Mouse (Mus musculus): Measurements from ENCODE around the gene Ldhal6b. TPM values are rescaled to one million over a fixed set of nuclear protein-coding genes. Genes with fewer than 3 reads are reported as not detected.
A peak's percentile ranks its signal among the peaks of the same experiment; 100 is the strongest.
"Not testable (repeated sequence)": the region's sequence is repeated elsewhere in the genome, so short reads cannot be mapped to it uniquely, and the experiment has no call there.

The Ldhal6b gene
- 0.89 and 2.2 TPM in 2 replicates for polyA plus RNA-seq (2012; rRNA removed)

DNA sequence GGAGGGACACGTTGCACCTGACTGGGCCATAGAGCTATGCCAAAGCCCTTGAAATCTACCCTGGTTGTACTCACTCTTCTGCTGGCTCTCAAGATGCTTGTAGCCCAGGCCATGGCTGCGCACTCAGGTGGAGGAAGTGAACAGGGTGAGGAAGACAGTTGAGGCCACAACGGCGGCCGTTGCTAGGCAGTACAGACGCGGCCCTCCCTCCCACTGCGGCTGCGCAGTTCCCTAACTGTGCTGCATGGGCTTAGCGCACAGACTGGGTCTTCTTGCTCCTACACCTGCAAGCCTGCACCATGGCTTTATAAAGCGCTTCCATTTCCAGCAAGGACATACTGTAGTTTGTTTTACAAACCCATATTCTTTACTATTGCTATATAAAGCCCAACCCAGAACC is at the start of gene Ldhal6b:
Gene Ldhal6b, minus strand, starts transcription at position 223 of the 400 bp plus-strand sequence.
- no peak for DNase-seq (ENCODE audit: low read depth)

DNA sequence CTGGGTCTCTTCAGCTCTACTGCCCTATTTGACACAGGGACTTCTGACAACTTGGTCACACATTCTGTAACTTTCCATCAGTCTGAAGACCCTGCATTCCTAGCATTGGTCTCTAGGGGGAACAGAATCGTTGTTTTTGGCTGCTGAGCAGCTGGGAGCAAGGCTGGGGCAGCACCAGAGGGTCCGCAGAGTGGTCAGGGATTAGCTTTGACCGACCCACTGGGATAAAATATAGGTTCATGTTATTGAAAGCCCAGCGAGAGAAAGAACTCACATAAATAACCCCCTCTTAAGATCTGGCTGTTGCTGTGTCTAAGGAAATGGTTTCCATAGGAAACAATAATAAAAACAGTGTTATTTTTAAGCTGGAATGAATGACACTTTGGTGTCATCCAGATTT is 48.6 kb upstream of the Ldhal6b start:
- no peak for DNase-seq (ENCODE audit: low read depth)

DNA sequence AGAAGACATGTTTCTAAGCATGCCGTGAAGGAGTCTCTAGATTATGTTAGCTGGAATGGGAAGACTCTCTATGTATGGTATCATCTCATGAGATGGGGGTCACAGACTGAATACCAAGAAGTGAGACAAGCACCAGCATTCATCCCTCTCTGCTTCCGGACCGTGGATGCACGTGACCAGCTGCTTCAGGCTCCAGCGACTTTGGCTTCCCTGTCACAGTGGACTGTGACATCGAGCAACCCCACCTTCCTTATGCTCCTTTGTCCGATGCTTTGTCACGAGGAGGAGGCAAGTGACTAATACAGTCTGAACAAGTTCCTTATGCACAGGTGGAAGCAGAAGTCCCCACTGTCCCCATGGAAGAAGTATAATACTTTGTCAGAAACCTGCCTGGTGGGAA is 48.2 kb upstream of the Ldhal6b start:
- no peak for DNase-seq (ENCODE audit: low read depth)

GRCm38 (mm10) chr17:5463912-5464311 is 45.3 kb upstream of the Ldhal6b start:
- no peak for DNase-seq (ENCODE audit: low read depth)

GRCm38 (mm10) chr17:5453657-5454056 is 35.1 kb upstream of the Ldhal6b start:
- DNase-seq (ENCODE audit: low read depth) = no peak

- DNase-seq (ENCODE audit: low read depth) = no peak
Measured at GRCm38 (mm10) chr17:5443751-5444150, 25.2 kb upstream of the Ldhal6b start.

DNA sequence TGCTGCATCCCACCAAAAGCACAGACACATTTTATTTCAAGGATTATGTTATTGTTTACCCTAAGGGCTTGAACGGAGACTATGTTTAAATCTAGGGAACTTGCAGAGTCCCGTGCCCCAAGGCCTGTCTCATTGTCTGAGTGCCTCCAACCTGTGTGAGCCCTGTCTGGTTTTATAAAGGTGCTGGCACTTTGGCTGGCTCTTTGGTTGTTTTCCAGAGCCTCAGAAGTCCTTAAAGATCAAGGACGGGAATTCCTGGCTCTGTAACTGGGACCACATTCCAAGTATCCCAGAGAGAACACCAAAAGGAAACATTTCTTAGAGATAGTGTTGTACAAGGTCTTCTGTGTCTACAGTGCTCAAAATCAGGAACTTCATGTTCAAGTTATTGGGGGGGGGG is 24.7 kb upstream of the Ldhal6b start:
- no peak for DNase-seq (ENCODE audit: low read depth)

DNA sequence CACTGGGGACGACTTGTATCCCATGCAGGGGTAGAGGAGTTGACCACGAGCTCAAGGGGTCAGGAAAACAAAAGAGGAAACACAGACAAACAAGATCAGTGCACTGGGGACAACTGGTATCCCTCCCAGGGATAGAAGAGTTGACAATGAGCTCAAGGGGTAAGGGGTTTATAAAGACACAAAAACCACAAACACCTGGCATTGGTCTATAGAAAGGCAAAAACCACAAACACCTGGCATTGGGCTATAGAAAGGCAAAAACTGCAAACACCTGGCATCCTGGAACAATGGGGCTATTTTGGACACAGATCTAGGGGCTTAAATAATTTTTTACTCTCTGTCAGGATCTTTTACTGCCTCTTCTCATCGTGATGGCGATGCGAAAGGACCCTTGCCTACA is 23.8 kb upstream of the Ldhal6b start:
- DNase-seq (ENCODE audit: low read depth) = not testable (repeated sequence)

DNA sequence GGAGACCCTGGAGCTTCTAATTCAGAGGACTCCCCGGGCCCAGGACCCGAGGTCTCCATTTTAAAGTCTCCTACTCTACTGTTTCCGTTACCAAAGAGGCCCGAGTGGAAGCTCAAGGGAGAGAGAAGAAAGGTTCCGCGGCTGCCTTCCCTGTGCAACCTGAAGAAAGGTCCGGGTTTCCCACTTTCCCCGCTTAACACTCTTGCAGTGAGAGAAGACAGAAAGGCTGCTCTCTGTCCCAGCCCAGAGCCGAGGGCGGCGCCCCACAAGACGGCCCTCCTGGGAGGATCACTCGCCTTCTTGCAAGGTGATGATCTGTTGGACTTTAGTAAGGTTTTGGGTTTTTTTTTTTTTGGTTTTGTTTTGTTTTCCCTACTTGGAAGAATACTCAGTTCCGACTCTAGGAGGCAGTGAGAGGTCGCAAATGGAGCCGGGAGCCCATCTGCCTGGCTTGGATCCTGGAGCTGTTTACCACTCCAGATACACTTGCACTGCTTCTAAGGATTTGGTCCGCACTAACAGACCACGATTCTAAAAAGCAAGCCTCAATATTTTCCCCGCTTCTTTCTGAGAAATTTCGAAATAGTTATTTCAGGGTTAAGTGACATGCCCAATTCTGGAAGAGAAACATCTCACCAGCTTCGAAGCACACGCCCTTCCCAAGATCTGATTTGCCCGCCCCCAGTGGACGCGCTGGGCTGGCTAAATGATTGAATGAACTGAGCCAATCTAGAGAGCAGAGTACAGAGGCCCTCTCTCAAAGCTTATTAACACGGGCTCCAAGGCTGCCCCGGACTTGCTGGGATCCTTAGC is 21.8 kb upstream of the Ldhal6b start, which contains the start of gene Tmem242:
Gene Tmem242, minus strand, starts transcription at position 101 of the 813 bp plus-strand sequence.
- peak; percentile 59 for DNase-seq (ENCODE audit: low read depth)

DNA sequence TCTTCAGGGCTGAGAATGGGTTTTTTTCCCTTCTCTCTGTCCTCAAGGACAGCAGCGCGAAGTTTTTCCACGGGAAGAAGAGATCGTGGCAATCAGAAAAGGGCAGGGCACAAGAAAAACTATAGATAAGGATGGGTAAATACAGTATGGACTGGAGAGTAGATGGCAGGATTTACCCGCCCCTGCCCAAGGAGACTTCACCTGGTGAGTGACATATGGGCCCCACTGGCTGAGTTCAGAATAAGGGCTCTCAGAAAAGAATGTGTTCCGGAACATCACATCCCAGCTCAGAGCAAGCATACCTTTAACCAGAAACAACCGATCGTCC is 21.2 kb upstream of the Ldhal6b start:
- no peak for DNase-seq (ENCODE audit: low read depth)

DNA sequence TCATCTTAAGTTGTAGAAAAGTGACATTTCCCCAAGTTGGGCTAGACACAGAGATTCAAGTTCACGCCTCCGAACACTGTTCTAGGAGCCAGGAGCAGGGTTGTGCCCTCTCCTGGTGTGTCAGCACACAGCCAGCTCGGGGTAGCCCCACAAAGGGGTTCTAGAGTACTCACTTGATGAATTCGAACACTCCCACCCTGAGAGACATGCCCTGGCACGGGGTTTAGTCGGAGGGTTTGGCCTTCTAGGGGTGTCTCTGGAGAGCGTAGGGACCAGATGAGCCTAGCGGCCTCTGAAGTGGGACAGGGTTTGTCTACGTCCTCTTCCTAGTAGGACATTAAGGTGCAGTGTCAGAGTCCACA is 11.2 kb upstream of the Ldhal6b start:
- DNase-seq (ENCODE audit: low read depth) = no peak

- peak; percentile 44 for DNase-seq (ENCODE audit: low read depth)
Measured at GRCm38 (mm10) chr17:5429090-5429771, 10.7 kb upstream of the Ldhal6b start.

DNA sequence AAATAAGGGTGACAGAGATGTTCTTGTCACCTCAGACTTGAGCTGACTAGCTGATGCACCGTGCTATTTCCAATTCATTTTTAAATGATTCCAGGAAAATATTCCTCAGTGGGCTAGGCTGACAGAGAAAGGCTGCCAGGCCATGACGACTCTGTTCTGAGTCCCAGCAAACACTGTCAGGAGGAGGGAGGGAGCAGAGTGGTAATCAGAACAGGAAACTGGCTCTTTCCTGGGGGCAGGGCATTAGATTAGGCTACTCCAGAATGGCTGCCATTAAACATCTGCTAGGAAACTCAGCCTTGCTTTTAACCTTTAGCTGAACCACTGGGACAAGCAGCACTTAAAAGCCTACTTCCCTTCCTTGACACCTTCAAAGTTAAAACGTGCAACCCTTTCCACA is 6.6 kb upstream of the Ldhal6b start:
- no peak for DNase-seq (ENCODE audit: low read depth)

DNA sequence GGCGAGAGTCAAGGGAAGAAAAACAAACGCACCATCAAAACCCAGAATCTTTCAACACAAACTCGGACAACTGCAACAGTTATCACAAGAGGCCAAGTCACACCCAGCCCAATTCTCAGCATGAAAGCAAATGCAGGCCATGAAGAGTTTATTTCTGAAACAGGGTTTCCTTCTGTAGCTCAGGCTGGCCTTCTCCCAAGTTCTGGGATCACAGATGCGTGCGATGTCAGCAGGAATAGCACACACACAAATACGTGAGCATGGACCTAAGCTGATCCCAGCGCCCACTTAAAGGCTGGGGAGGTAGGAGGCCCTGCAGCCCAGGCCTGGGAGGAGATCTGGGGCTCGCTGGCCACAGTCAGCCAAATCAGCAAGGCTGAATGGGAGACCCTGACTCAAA is 5.6 kb upstream of the Ldhal6b start:
- DNase-seq (ENCODE audit: low read depth) = no peak

GRCm38 (mm10) chr17:5421835-5422234 is 3.3 kb upstream of the Ldhal6b start:
- no peak for DNase-seq (ENCODE audit: low read depth)

DNA sequence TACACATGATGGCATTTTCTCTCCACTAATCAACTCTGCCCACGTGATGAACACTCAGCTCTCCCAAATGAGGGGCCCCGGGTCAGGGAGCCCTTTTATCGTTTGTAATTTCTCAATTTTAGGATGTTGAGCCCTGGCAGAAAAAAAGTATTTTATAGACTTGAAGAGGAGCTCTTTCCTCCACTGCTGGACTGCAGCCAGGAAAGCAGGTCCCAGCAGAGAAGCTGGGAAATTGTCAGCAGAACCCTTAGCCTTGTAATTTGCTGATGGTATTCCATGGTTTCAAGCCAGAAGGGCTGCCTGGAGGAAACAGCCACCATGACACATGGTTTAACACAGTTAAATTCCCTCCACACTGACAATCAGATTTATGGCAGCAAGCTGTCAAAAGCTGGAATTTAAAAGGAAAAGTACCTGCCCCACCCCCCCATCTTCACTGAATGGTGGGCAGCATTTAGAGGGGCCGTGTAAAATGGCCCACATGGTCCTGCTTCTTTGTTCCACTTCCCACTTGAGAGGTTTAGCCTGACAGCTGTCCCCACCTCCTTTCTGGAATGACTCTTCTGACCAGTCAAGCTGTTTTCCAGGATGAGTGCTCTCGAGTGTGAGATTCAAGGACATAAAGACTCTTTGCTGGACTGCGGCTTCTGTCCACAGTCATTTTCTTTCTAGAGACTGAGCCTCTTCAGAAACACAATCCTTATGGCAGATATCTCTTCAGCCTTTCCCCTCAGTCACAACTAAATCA is 1.4 kb upstream of the Ldhal6b start:
- DNase-seq (ENCODE audit: low read depth) = no peak

DNA sequence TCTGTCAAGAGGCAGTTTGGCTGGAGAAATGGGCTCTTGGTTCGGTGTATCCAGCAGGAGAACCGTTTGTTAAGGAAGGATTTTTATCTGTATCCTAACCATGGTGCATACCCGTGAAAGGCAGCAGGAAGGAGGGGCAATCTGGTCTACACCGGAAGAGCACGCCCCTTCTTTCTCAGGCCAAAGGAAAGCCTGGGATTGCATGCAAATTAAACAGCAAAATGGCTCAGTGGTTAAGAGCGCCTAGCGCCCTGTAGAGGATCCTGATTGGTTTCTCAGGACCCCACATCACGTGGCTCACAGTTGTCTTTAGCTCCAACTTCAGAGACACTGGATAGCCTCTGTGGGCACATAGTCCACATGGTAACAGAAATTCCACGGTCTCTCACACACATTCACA is 489 bp upstream of the Ldhal6b start:
- DNase-seq (ENCODE audit: low read depth) = no peak

DNA sequence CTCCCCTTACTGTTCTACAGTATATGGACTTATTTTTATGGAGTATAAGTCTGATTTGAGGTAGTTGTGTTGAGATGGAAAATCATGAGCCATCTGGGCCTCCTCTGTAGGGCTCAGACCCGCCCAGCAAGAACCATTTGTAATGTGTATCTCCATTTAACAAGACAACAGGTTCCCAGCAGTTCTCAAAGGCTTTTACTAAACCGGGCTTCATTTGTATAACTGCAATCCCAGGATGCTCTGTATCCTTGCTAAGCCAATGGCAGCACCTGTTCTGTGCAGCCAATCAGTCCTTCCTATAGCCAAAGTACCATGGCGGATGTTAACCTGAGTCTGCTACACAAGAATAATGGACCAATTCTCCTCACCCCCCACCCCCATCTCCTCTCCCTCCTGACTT is 2.0 kb downstream of the Ldhal6b start:
- no peak for DNase-seq (ENCODE audit: low read depth)

DNA sequence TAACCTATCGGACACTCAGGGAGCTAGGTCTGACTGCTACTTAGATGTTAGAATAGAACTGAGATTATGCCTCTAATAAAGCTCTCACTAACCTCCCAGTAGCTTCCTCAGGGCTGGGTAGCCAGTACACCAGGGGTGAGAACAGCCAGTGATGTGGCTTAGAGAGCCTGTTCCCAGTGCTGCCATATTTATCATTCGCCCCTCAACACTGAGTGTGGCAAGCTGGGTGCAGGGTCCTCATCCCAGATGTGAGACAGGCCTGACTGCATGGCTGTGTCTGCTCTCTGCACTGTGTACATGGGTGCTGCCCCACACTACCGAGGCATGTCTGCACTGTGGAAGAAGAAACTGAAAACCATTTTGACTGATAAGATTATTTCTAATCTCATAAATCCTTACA is 4.5 kb downstream of the Ldhal6b start:
- no peak for DNase-seq (ENCODE audit: low read depth)

GRCm38 (mm10) chr17:5413350-5413749 is 5.2 kb downstream of the Ldhal6b start:
- DNase-seq (ENCODE audit: low read depth) = no peak

- no peak for DNase-seq (ENCODE audit: low read depth)
Measured at GRCm38 (mm10) chr17:5412740-5413139, 5.8 kb downstream of the Ldhal6b start.

- DNase-seq (ENCODE audit: low read depth) = no peak
Measured at GRCm38 (mm10) chr17:5412301-5412700, 6.3 kb downstream of the Ldhal6b start.

DNA sequence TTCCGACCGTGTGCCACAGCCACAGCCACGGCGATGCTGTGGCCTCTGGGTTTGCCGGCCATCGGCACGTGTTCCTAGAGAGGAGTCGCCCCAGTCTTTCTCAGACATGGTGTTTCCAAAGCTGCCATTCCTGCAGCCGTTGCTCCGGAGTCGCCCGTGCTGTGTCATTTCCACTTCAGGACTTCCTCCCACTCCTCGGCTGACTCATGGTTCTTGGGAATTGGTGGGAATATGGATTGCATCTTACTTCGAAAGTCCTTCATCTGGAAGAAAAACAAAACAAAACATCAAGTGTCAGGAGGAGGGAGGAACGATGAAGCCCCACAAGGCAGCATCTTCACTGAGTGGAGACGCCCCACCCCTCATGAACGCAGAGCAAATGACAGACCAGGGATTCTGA is 7.4 kb downstream of the Ldhal6b start:
- no peak for DNase-seq (ENCODE audit: low read depth)
